Mouse (Mus musculus): ENCODE results near the gene Hdac4. TPM values are rescaled to one million over a fixed set of nuclear protein-coding genes. Genes with fewer than 3 reads are reported as not detected.

Hdac4 gene
- total RNA-seq, 1 experiment from 2014 or later, result 13.9 TPM

DNA sequence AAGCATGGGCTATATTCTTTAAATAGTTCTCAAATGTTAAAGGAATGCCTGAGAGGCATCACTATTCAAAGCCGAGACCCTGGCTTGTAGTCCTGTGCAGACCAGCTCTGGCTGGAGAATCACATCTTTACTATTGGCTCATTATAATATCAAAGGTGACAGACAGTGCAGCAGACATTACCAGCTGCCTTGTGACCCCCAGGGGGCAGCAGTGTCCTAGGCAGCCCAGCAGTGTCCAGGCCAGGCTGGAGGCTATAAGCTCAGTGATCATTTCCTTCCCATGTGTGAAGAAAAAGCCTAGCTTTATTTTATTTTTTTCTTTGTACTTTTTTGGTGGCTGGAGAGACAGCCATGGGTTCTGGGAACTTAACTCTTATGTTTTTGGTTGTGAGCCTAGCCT lies 233.2 kb downstream of the Hdac4 start:
- ATAC-seq (replicated peaks; ENCODE audit: insufficient number of reproducible peaks, low FRiP score, low TSS enrichment, poor library complexity, severe bottlenecking), result 0 out of 2 replicates have a peak, but pooled peaks have one; percentile 34

DNA sequence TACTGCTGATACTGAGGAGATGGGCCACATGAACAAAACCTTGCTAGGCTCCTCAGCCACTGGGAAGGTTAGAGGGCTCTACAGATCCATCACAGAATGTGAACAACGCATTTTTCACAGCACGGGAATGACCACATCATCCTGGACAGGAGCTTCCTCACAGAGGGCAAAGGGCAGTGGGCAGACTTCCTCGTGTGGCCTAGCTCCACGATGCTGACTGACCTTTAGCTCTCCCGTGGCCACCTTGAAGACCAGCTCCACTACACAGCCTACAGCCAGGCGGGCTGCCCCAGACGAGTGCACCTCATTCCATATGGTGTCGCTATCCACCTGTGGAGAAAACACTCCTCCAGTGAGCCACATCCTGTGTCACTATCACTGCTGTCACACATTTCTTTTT lies 234.3 kb downstream of the Hdac4 start:
- ATAC-seq (replicated peaks; ENCODE audit: insufficient number of reproducible peaks, low FRiP score, low TSS enrichment, poor library complexity, severe bottlenecking), result no peak

DNA sequence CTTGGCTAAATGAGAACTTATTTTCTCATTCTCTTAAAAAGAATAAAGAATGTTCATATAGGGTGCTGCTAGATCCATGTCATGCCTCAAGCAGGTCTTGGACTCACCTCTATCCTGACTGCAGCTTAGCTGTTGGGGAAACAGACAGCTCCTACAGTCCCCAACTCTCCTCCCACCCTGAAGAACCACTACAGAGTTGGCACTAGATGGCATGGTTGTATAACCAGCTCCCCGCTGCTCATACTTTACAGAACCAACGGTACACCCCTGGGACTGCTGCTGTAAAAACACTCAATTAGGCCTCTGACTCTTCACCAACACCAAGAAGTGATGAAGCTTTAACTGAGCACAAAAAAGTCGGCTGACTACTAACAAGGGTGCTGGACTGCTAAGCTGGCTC lies 235.6 kb downstream of the Hdac4 start:
- no peak for ATAC-seq (replicated peaks; ENCODE audit: insufficient number of reproducible peaks, low FRiP score, low TSS enrichment, poor library complexity, severe bottlenecking)

DNA sequence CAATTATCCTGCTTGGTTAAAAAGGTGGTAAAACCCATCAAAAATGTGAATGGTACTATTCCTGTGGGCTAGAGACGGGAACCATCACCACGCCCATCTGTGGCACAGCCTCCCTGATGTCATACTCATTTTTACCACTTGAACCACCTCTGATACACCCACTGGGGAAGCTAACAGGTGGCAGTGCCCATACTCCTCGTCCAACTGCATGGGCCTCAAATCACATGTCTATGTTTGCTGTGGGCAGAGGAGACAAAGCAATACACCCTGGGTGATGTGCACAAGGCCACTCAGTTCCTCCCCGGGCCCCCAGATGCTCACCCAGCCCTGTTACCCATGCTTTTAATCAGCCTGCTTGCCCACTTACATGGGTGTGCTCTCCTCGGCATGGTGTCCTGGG lies 236.5 kb downstream of the Hdac4 start:
- no peak for ATAC-seq (replicated peaks; ENCODE audit: insufficient number of reproducible peaks, low FRiP score, low TSS enrichment, poor library complexity, severe bottlenecking)

DNA sequence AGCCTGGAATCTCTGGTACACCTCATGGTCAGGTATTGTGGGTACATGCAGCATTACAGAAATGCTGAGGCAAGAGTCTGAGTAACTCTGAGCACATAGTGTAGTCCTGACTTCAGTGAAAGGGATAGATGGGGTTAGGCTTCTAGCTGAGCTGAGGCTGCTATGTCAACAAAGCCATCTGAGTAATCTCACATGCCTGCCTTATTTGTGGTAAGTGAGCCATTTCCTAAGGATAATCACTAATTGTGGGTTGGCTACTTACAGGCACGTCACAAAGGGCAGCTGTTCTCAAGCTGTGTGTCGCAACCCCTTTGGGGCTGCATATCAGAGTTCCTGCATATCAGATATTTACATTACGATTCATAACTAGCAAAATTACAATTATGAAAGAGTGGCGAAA lies 239.3 kb downstream of the Hdac4 start:
- ATAC-seq (replicated peaks; ENCODE audit: insufficient number of reproducible peaks, low FRiP score, low TSS enrichment, poor library complexity, severe bottlenecking), result no peak

DNA sequence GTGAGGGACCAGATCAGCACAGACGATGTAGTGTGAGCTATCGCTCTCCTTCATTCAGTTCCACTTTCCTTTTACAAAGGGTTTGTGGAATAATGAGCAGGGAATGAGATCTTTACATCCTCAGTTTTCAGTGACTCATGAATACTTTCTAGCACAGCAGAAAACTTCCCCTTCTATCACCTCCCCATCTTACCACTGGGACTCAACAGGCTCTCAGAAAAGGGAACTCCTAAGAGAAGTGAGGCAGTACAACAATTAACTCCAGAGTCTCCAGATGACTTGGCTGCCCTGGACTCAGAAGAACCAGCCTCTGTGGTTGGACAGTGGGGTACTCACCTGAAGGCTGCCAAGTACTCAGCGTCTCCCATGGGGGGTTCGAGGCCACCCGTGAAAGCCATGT lies 240.5 kb downstream of the Hdac4 start:
- no peak for ATAC-seq (replicated peaks; ENCODE audit: insufficient number of reproducible peaks, low FRiP score, low TSS enrichment, poor library complexity, severe bottlenecking)

DNA sequence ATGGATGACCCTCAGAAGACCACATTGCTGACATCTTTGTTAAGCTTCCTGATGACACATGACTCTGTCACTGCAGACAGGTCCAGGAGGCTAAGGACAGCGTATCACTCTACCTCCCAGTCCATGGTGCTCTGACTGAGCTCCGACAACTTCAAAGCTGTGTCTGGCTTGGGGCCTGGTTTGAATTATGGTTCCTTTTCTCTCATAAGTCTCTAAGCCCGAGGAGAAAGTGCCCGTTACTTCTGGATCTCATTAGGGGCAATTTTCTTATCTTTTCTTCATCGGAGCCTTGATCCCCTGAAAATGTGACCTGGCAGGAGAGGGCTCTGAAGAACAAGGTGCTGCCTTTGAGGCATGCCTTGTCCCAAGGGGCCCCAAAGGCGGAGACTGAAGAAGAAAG lies 242.6 kb downstream of the Hdac4 start:
- ATAC-seq (replicated peaks; ENCODE audit: insufficient number of reproducible peaks, low FRiP score, low TSS enrichment, poor library complexity, severe bottlenecking), result no peak

DNA sequence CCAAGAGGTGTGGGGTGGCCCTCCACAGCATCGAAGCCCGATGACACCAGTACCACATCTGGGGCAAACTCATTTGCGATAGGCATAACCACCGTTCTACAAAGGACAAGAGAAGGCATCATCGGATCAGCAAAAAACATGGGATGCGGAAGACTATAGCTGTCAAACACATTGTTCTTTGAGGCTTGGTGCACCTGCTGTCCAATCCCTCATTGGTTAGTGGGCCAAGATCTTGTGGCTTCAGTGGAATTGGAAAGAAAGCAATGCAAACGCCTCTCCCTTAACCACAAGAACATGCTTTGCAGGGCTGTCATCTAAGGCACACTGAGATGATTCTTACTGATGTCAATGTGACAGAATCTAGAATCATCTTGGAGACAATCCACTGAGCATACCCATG lies 248.1 kb downstream of the Hdac4 start:
- no peak for ATAC-seq (replicated peaks; ENCODE audit: insufficient number of reproducible peaks, low FRiP score, low TSS enrichment, poor library complexity, severe bottlenecking)

DNA sequence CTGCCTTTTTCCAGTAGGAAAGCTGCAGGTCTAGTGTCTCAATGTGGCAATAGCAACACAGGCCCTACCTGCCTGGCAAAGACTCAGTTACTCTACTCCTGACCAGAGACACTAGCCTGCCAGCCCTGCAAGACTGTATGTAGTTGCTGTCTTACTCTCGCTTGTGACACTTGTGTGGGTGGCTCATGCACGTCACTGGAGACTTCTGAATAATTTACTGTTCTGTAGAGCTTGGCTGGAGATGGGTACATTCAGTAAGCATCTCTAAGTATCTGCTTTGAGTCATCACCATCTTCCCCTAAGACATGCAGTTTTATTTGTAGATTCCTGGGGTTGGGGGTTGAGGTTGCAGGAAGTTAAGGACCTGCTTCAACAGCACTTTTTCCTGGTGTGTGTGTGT lies 252.9 kb downstream of the Hdac4 start:
- ATAC-seq (replicated peaks; ENCODE audit: insufficient number of reproducible peaks, low FRiP score, low TSS enrichment, poor library complexity, severe bottlenecking), result no peak

DNA sequence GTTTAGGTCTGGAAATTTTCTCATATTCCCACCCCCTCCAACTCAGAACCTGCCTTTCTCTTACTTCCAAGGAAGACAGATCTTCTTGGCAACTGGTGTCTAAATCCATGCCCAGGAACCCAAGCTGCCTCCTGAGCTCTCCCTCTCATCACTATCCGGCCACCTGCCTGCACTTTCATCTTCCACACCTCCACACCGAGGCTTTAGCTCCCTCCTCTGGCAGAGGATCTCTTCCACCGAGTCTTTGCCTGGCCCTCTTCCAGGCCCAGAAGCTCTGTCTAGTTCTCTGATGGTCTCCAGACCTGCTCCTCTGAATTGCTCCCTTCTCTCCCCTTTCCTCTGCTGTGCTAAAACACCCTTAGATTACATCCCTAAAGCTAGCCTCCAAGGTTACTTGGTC lies 253.5 kb downstream of the Hdac4 start:
- no peak for ATAC-seq (replicated peaks; ENCODE audit: insufficient number of reproducible peaks, low FRiP score, low TSS enrichment, poor library complexity, severe bottlenecking)

DNA sequence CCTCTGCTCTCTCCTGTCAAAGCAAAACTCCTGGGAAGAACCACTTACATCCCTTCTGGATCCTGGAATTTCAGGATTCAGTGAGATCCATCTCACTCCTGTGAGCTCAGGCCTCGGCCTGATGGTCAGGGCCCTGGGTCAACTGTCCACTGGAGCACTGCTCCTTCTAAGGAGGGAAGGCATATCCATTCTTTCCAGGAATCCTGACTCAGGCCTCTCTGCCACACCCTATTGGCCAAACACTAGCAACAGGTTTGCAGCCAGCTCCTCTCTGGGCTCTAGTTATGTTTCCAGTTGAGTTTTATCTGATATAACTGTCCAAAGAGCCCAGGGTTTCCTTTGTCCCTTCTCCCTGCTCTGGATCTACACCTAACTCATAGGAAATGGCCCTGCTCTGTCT lies 254.4 kb downstream of the Hdac4 start:
- no peak for ATAC-seq (replicated peaks; ENCODE audit: insufficient number of reproducible peaks, low FRiP score, low TSS enrichment, poor library complexity, severe bottlenecking)

DNA sequence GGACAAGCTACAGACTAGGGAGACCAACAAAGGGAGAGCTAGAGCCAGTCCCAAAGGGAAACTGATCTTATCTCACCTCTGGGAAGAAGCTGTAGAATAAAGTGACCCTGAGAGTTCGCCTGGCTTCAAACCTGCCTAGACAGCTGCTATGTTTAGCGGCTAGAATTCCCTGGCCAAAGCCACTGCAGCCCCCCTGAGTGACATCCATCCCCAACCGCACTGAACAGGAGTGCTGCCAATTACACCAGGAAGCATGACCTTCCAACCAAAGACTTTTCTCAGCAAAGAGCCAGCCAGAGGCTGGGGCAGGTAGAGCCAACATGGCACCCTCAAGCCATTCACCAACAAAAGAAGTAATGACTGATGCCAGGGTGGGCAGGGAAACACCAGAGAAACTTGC lies 260.3 kb downstream of the Hdac4 start:
- no peak for ATAC-seq (replicated peaks; ENCODE audit: insufficient number of reproducible peaks, low FRiP score, low TSS enrichment, poor library complexity, severe bottlenecking)

DNA sequence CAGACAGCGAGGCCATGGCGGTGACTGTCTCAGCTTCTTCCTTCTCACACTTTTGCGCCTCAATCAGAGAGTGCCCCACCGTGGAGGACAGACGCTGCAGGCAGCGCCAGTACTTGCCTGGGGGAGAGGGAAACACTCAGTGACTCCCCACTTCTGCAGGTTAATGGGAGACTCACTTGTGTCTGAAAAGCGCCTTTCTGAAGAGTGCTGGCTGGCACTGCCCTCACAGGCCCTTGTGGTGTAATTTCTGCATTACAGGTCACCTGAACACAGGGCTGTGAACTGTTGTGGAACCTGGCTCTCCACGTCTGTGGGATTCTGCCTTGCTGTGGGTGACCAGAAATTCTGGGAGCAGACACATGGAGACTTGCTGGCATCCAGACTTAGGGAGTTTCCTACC lies 261.8 kb downstream of the Hdac4 start:
- no peak for ATAC-seq (replicated peaks; ENCODE audit: insufficient number of reproducible peaks, low FRiP score, low TSS enrichment, poor library complexity, severe bottlenecking)

DNA sequence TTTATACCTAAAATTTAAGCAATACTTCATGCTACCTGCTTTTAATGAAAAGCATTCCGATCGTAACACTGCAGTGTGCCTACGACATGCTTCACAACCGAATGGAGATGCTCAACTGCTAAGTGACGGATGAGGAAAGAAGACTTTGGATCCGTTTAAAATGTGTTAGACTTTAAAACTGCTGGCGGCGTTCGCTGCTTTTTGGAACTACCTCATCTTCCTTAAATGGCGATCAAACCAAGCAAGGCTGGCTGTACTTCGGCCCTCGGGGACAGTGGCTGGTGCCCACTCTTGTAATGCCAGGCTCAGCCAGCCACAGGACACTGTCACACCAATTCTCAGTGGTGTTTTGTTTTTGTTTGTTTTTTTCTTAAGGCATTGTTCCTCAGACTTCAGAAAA lies 263.3 kb downstream of the Hdac4 start:
- no peak for ATAC-seq (replicated peaks; ENCODE audit: insufficient number of reproducible peaks, low FRiP score, low TSS enrichment, poor library complexity, severe bottlenecking)

DNA sequence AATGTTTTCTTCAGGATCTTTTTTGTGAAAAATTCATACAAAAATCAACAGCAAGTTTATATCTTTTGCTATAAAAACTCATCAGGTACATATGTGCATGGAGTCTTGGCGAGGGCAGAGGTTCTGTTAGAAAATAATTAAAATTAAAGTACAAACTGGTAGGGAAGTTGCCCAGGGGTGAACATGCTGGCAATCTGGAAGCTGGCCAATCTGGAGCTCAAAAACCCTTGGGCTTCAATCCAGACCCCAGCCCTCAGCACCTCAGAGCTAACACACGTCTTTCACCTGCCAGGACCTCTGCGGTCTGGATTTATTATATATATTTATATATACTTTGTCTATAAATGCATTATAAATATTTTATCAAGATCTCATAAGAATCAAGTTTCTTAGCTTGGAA lies 263.7 kb downstream of the Hdac4 start:
- no peak for ATAC-seq (replicated peaks; ENCODE audit: insufficient number of reproducible peaks, low FRiP score, low TSS enrichment, poor library complexity, severe bottlenecking)

DNA sequence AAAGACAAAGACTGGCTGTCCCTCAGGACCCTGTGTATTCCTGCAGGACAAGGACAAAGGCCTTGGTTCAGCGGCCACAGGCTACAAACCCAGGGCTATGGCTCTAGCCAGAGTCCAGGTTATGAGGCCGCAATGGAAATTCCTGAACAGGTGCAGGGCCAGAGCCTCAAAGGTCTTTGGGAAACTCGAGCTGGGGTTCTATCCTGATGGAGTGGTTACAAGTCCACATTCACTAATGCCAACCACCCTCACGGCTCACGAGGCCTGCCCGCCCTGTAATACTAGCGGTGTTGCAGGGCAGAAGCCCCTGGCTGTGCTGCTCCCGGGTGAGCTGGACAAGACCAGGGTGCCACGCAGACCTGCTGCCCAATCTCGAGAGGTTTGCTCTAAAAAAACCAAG lies 264.3 kb downstream of the Hdac4 start:
- no peak for ATAC-seq (replicated peaks; ENCODE audit: insufficient number of reproducible peaks, low FRiP score, low TSS enrichment, poor library complexity, severe bottlenecking)

DNA sequence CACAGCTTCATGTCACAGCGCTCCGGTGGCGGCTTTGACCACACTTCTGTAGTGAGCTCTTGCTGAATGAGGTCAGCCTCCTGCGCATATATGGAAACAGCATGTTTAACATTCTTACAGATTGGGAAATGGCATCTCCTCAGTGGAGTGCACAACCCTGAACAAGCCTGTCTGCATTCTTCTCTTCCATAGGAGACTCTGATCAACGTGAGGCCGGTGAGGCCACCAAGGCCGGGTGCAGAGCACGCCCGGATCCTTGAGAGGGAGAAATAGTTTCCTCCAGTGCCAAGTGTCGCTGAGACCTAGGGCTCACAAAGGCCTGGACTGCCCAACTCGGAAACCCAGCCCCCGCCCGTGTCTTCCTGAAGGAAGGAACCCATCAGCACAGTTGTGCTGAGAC lies 266.4 kb downstream of the Hdac4 start:
- ATAC-seq (replicated peaks; ENCODE audit: insufficient number of reproducible peaks, low FRiP score, low TSS enrichment, poor library complexity, severe bottlenecking), result no peak

DNA sequence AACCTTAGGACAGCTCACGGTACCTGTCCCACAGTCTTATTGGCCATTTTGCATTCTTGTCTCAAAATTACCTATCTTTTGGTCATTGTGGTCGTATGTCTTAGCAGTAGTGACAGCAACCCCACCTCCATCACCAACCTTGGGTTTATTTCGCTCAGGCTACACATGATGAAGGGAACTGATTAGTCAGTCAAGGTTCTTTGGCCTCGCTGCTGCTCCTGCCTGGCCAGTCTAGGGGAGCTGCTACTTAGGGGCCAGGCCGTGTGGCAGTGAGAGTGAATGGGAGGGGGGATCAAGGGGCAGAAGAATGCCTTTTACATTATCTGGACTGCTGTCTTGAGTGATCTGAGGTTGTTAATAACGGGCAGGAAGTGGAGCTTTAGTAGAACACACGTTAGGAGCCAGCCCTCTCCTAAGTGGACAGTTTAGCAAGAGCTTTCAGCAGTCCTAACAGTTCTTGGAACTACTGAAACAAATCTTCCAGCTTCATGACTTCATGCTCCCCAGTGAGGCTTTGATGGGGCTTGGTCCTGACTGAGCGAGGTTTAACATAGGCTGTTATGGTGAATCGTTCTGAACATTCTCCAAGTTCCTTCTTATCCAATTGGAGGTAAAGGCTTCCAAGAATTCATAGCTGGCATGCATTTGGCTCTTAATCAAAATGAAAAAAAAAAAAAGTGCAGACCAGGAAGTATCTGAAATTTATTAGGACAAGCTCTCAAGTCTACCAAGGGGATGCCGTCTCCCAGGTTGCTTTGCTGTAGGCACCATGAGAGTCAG lies 267.8 kb downstream of the Hdac4 start:
- ATAC-seq (replicated peaks; ENCODE audit: insufficient number of reproducible peaks, low FRiP score, low TSS enrichment, poor library complexity, severe bottlenecking), result no peak

DNA sequence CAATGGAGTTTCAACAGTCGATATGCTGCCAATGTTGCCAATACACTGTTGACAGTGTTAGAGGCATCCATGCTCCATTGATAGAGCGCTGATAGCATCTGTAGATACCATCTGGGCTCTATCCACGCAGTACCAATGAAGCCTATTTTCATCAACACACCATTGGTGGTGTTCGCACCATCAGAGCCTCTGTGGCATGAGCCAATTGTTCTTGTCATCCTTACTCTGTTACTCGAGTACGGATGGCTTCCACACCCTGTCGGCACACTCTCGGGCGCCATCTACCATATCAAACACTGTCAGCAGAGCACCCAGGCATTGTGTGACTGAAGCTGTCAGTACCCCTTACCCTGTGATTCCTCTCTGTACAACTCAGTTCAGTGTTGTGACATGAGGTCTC lies 271.9 kb downstream of the Hdac4 start:
- ATAC-seq (replicated peaks; ENCODE audit: insufficient number of reproducible peaks, low FRiP score, low TSS enrichment, poor library complexity, severe bottlenecking), result no peak

DNA sequence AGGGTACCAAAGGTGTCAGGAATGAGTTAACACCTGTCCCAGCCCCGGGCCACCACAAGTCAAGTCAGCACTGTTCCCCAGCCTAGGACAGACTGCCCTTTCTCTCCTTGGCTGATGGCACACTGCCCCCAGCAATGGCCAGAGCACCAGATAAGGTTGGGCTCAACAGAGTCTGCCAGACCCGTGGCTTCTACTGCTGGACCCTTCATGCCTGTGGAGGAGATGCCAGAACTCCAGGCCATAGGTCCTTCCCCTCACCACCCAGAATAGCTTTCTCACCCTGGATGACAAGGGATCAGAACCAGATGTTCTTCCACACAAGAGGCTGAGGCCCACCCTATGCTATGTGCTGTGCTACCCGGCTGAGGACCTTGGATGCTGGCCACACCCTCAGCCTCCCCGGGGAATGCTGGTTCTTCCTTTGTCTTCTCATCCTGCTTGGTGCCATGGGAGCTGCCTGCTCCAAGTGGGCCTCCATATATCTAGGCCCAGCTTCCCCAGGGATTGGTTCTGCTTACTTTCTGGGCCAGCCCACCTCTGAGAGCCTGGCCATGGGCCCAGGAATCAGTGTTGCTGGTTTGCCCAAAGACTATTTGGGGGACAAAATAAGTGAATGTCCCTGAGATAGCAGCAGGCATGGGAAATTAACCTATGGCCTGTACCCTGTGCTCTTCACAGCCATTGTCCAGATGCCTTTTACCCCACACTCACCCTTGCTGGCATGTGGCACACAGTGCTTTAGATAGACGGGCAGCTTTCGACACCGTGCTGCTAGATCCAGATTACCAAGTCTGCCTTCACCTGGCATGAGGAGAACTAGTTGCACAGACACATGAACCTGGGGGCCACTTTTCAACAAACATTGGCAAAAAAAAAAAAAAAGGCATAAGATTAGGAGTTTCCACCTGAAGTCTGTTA lies 273.0 kb downstream of the Hdac4 start:
- no peak for ATAC-seq (replicated peaks; ENCODE audit: insufficient number of reproducible peaks, low FRiP score, low TSS enrichment, poor library complexity, severe bottlenecking)
